Mouse (Mus musculus) adrenal gland, adult 18-20 months (tissue): Measurements from ENCODE around the gene Anp32e. TPM values are rescaled to one million over a fixed set of nuclear protein-coding genes. Genes with fewer than 3 reads are reported as not detected.
"Not testable (repeated sequence)": the region's sequence is repeated elsewhere in the genome, so short reads cannot be mapped to it uniquely, and the experiment has no call there.

Experiments
- DNase-seq, 2 experiments: peaks; one replicate each; pipeline ENCODE4 v3.0.0; 2021 to 2022; ENCODE audit warnings: low spot score in 2 of 2
- long read RNA-seq, 2 experiments: library from polyadenylated mRNA; stranded (forward); transcript quantifications; one replicate each; pipeline ENCODE4 v2.0.0; 2021
- total RNA-seq, 2 experiments: library from RNA; stranded (reverse); gene quantifications; 1 replicate in 1 of 2; 2 replicates in 1 of 2; pipeline ENCODE4 v1.2.3; 2021

Gene Anp32e
- total RNA-seq, result 100 to 1,000 TPM in 1 of 2 experiments, 10 to 100 TPM in 1; 92.2 to 101 TPM
- long read RNA-seq, experiment 1, transcript Anp32e-202 (7 exons, 3,274 nt), result major isoform, 53 of 62 reads
- long read RNA-seq, experiment 1, partial matches to known transcripts, result 0 of 62 reads
- long read RNA-seq, experiment 1, other reads (novel, unspliced or antisense), result 6 of 62 reads
- long read RNA-seq, experiment 2, transcript Anp32e-202 (7 exons, 3,274 nt), result major isoform, 130 of 160 reads
- long read RNA-seq, experiment 2, transcript Anp32e-201 (7 exons, 1,381 nt), result minor isoform, 6 of 160 reads
- long read RNA-seq, experiment 2, partial matches to known transcripts, result 5 of 160 reads
- long read RNA-seq, experiment 2, other reads (novel, unspliced or antisense), result 18 of 160 reads

GRCm38 (mm10) chr3:95928658-95929503 is at the start of gene Anp32e:
TSS of gene Anp32e (plus strand) at chr3:95929246.
- peak; percentile 94 to 96 for DNase-seq

GRCm38 (mm10) chr3:95881979-95882815 is 46.8 kb upstream of the Anp32e start, which contains the start of gene Ciart:
TSS of gene Ciart (minus strand) at chr3:95882251.
- peak; percentile 78 to 83 for DNase-seq

- peak; percentile 62 to 64 for DNase-seq
Measured at GRCm38 (mm10) chr3:95882816-95883425, 46.1 kb upstream of the Anp32e start.

GRCm38 (mm10) chr3:95884400-95884799 is 44.6 kb upstream of the Anp32e start:
- no peak for DNase-seq

GRCm38 (mm10) chr3:95887596-95887995 is 41.5 kb upstream of the Anp32e start:
- DNase-seq, result no peak

GRCm38 (mm10) chr3:95889664-95890063 is 39.4 kb upstream of the Anp32e start:
- no peak for DNase-seq

- DNase-seq, result no peak
Measured at GRCm38 (mm10) chr3:95891211-95892065, 37.6 kb upstream of the Anp32e start, which contains the start of gene BC028528. TSS of gene BC028528 (minus strand) at chr3:95892005.

- DNase-seq, result no peak
Measured at GRCm38 (mm10) chr3:95892066-95893052, 36.7 kb upstream of the Anp32e start.

GRCm38 (mm10) chr3:95893126-95893525 is 35.9 kb upstream of the Anp32e start:
- no peak for DNase-seq

GRCm38 (mm10) chr3:95893606-95894316 is 35.3 kb upstream of the Anp32e start, which contains the start of gene Aph1a:
TSS of gene Aph1a (plus strand) at chr3:95893969.
- DNase-seq, result peak; percentile 85 to 88

GRCm38 (mm10) chr3:95894317-95895160 is 34.5 kb upstream of the Anp32e start:
- DNase-seq, result peak; percentile 59 to 64

GRCm38 (mm10) chr3:95895501-95895900 is 33.5 kb upstream of the Anp32e start:
- not testable (repeated sequence) for DNase-seq

- DNase-seq, result no peak
Measured at GRCm38 (mm10) chr3:95899800-95900524, 29.1 kb upstream of the Anp32e start.

GRCm38 (mm10) chr3:95901616-95902372 is 27.3 kb upstream of the Anp32e start:
- DNase-seq, result no peak

GRCm38 (mm10) chr3:95902373-95902625 is 26.7 kb upstream of the Anp32e start:
- DNase-seq, result no peak
